Mouse (Mus musculus): ENCODE results near the gene Sowahc.
A peak's percentile ranks its signal among the peaks of the same experiment; 100 is the strongest.

The Sowahc gene

GRCm38 (mm10) chr10:59221473-59222270, at the start of gene Sowahc, which contains the start of gene Sept10:
TSS of gene Sowahc (plus strand) at chr10:59221953.
TSS of gene Sept10 (minus strand) at chr10:59221847.
- peak; percentile 99 for DNase-seq

- no peak for DNase-seq
Observed at GRCm38 (mm10) chr10:59172539-59172938, 49.2 kb upstream of the Sowahc start.

- peak in 1 of 2 experiments; percentile 21 for DNase-seq
Observed at GRCm38 (mm10) chr10:59179620-59180019, 42.1 kb upstream of the Sowahc start.

GRCm38 (mm10) chr10:59182306-59182705, 39.4 kb upstream of the Sowahc start:
- no peak for DNase-seq

GRCm38 (mm10) chr10:59194891-59195290, 26.9 kb upstream of the Sowahc start:
- peak in 1 of 2 experiments; percentile 37 for DNase-seq

- no peak for DNase-seq
Observed at GRCm38 (mm10) chr10:59196763-59197162, 25.0 kb upstream of the Sowahc start.

- no peak for DNase-seq
Observed at GRCm38 (mm10) chr10:59200011-59200410, 21.7 kb upstream of the Sowahc start.

- DNase-seq = no peak
Observed at GRCm38 (mm10) chr10:59220824-59221472, 805 bp upstream of the Sowahc start.

GRCm38 (mm10) chr10:59222271-59223101, 733 bp downstream of the Sowahc start:
- DNase-seq = peak; percentile 39 to 58

GRCm38 (mm10) chr10:59223301-59223700, 1.5 kb downstream of the Sowahc start:
- DNase-seq = no peak

GRCm38 (mm10) chr10:59223890-59224289, 2.1 kb downstream of the Sowahc start:
- DNase-seq = no peak

GRCm38 (mm10) chr10:59225137-59225536, 3.4 kb downstream of the Sowahc start:
- no peak for DNase-seq

- DNase-seq = no peak
Observed at GRCm38 (mm10) chr10:59229205-59229820, 7.6 kb downstream of the Sowahc start.

GRCm38 (mm10) chr10:59235227-59235626, 13.5 kb downstream of the Sowahc start:
- DNase-seq = no peak

GRCm38 (mm10) chr10:59235847-59236246, 14.1 kb downstream of the Sowahc start:
- no peak for DNase-seq

- DNase-seq = no peak
Observed at GRCm38 (mm10) chr10:59236486-59236885, 14.7 kb downstream of the Sowahc start.

GRCm38 (mm10) chr10:59237757-59238156, 16.0 kb downstream of the Sowahc start:
- no peak for DNase-seq

GRCm38 (mm10) chr10:59241141-59241541, 19.4 kb downstream of the Sowahc start:
- peak in 1 of 2 experiments; percentile 40 for DNase-seq

- no peak for DNase-seq
Observed at GRCm38 (mm10) chr10:59249531-59249930, 27.8 kb downstream of the Sowahc start.

GRCm38 (mm10) chr10:59250679-59251078, 28.9 kb downstream of the Sowahc start:
- no peak for DNase-seq

- DNase-seq = no peak
Observed at GRCm38 (mm10) chr10:59251980-59252379, 30.2 kb downstream of the Sowahc start.

- no peak for DNase-seq
Observed at GRCm38 (mm10) chr10:59252396-59252795, 30.6 kb downstream of the Sowahc start.

Data from kidney, postnatal 4 days (tissue).